Mouse (Mus musculus): ENCODE results near the gene Olfr116.

GRCm38 (mm10) chr17:37627009-37627408 lies at the start of gene Olfr116, which contains the start of gene Olfr115:
- TF ChIP-seq CTCF (IDR thresholded peaks at IDR 0.05; ENCODE audit: extremely low read depth, insufficient read depth, insufficient read length, insufficient replicate concordance) (no peak), POLR2A (IDR thresholded peaks at IDR 0.05; ENCODE audit: low read depth, low read length) (no peak)

Measured in spleen, adult 2 months (tissue).